Mouse (Mus musculus) kidney, embryonic 14.5 days (tissue): ENCODE results near the gene Olfr1278. TPM values are rescaled to one million over a fixed set of nuclear protein-coding genes. Genes with fewer than 3 reads are reported as not detected.
"Not testable (repeated sequence)": the region's sequence is repeated elsewhere in the genome, so short reads cannot be mapped to it uniquely, and the experiment has no call there.

Source experiments
- ATAC-seq: fragments of 200-750 bp; cut with Nextera tagmentation; 2 replicates; pipeline ENCODE4 v1.8.0; 2017; ENCODE audit warnings: moderate number of reproducible peaks, mild to moderate bottlenecking, moderate TSS enrichment, moderate library complexity; ENCODE audit not compliant: low FRiP score, low TSS enrichment
- H3K27ac ChIP-seq: fragments of 300-500 bp; sonication (generic); 2 replicates; pipeline ENCODE4 v1.5.1; 2014; ENCODE audit warnings: low read depth, mild to moderate bottlenecking, low read length, moderate library complexity, mixed read lengths
- H3K27me3 ChIP-seq: fragments of 300-500 bp; sonication (generic); 2 replicates; pipeline ENCODE4 v1.6.1; 2014; ENCODE audit warnings: mild to moderate bottlenecking, low read length; ENCODE audit not compliant: control insufficient read depth, insufficient read depth
- H3K36me3 ChIP-seq: fragments of 300-500 bp; sonication (generic); 2 replicates; pipeline ENCODE4 v1.6.1; 2014; ENCODE audit warnings: low read length, mixed read lengths; ENCODE audit not compliant: control insufficient read depth, insufficient read depth
- H3K4me1 ChIP-seq: fragments of 300-500 bp; sonication (generic); 2 replicates; pipeline ENCODE4 v1.6.1; 2014; ENCODE audit warnings: low read length, mixed read lengths; ENCODE audit not compliant: control insufficient read depth, insufficient read depth
- H3K4me2 ChIP-seq: fragments of 300-500 bp; sonication (generic); replicated peaks from 2 replicates; pipeline ENCODE4 v1.6.1; 2014; ENCODE audit warnings: low read depth, mild to moderate bottlenecking, low read length
- H3K4me3 ChIP-seq: fragments of 300-500 bp; sonication (generic); 2 replicates; pipeline ENCODE4 v1.5.1; 2014; ENCODE audit warnings: mild to moderate bottlenecking, low read length
- H3K9ac ChIP-seq: fragments of 300-500 bp; sonication (generic); 2 replicates; pipeline ENCODE4 v1.6.1; 2014; ENCODE audit warnings: low read depth, mild to moderate bottlenecking, low read length, moderate library complexity
- H3K9me3 ChIP-seq: fragments of 300-500 bp; sonication (generic); 2 replicates; pipeline ENCODE4 v1.6.1; 2016; ENCODE audit warnings: low read length; ENCODE audit not compliant: control insufficient read depth
- WGBS: fragments of 180-500 bp; shearing (Covaris S2); extraction: QIAGEN DNeasy Blood & Tissue Kit; methylation state at CpG from one replicate; pipeline ENCODE4 v1.1.7; 2014; 5-methylcytosine and 5-hydroxymethylcytosine counted together
- polyA plus RNA-seq: library from polyadenylated mRNA; unstranded; fragments of >200 nt; fragmentation: Nextera tagmentation; extraction: Ambion mirVana; gene quantifications from 2 replicates; pipeline ENCODE4 v1.2.1, GENCODE M21; 2014

Gene Olfr1278
- not detected in 2 replicates for polyA plus RNA-seq

- Histone ChIP-seq H3K9me3 (no peaks in the 10 kb centered on the region), H3K27me3 (no peaks in the 10 kb centered on the region), H3K4me1 (no peaks in the 10 kb centered on the region), H3K4me3 (no peak within 1 kb of the TSS), H3K27ac (no peak within 1 kb of the TSS), H3K9ac (no peak within 1 kb of the TSS), H3K4me2 (no peak within 1 kb of the TSS), H3K36me3 (no peaks in the 10 kb centered on the region)
- no peak for ATAC-seq
Observed at GRCm38 (mm10) chr2:111289836-111290235, at the start of gene Olfr1278. Gene Olfr1278 (plus strand): TSS chr2:111290136.

GRCm38 (mm10) chr2:111254216-111254615, 35.7 kb upstream of the Olfr1278 start, which contains the start of gene Olfr1276:
Gene Olfr1276 (plus strand): TSS chr2:111254516.
- Histone ChIP-seq H3K4me3 (no peak within 1 kb of the TSS), H3K4me1 (no peaks in the 10 kb centered on the region), H3K4me2 (no peak within 1 kb of the TSS), H3K36me3 (no peaks in the 10 kb centered on the region), H3K9me3 (no peaks in the 10 kb centered on the region), H3K27me3 (no peaks in the 10 kb centered on the region), H3K9ac (no peak within 1 kb of the TSS), H3K27ac (no peak within 1 kb of the TSS)
- ATAC-seq, result no peak

GRCm38 (mm10) chr2:111274006-111274405, 15.9 kb upstream of the Olfr1278 start, which contains the start of gene Olfr1277:
Gene Olfr1277 (minus strand): TSS chr2:111274106.
- Histone ChIP-seq H3K9me3 (no peaks in the 10 kb centered on the region), H3K9ac (no peak within 1 kb of the TSS), H3K27me3 (no peaks in the 10 kb centered on the region), H3K27ac (no peak within 1 kb of the TSS), H3K4me2 (no peak within 1 kb of the TSS), H3K36me3 (no peaks in the 10 kb centered on the region), H3K4me3 (no peak within 1 kb of the TSS), H3K4me1 (no peaks in the 10 kb centered on the region)
- WGBS, result 72% methylated on average over 2 of the region's 2 CpGs
- ATAC-seq, result no peak

GRCm38 (mm10) chr2:111298541-111298940, 8.6 kb downstream of the Olfr1278 start:
- H3K27ac ChIP-seq, result no peak overlapping the region
- no peaks in the 10 kb centered on the region for H3K9me3 ChIP-seq
- no peaks in the 10 kb centered on the region for H3K4me1 ChIP-seq
- no peak overlapping the region for H3K4me3 ChIP-seq
- no peaks in the 10 kb centered on the region for H3K36me3 ChIP-seq
- H3K4me2 ChIP-seq, result no peak overlapping the region
- H3K27me3 ChIP-seq, result no peaks in the 10 kb centered on the region
- no peak for ATAC-seq
- no peak overlapping the region for H3K9ac ChIP-seq

GRCm38 (mm10) chr2:111300374-111300773, 10.4 kb downstream of the Olfr1278 start, which contains the start of gene Olfr1279:
Gene Olfr1279 (plus strand): TSS chr2:111300635.
- H3K27me3 ChIP-seq, result no peaks in the 10 kb centered on the region
- no peaks in the 10 kb centered on the region for H3K9me3 ChIP-seq
- H3K27ac ChIP-seq, result no peak within 1 kb of the TSS
- no peaks in the 10 kb centered on the region for H3K4me1 ChIP-seq
- H3K4me3 ChIP-seq, result no peak within 1 kb of the TSS
- no peak within 1 kb of the TSS for H3K4me2 ChIP-seq
- H3K9ac ChIP-seq, result no peak within 1 kb of the TSS
- ATAC-seq, result no peak
- H3K36me3 ChIP-seq, result no peaks in the 10 kb centered on the region

- Histone ChIP-seq H3K4me2 (no peak within 1 kb of the TSS), H3K4me1 (no peaks in the 10 kb centered on the region), H3K4me3 (no peak within 1 kb of the TSS), H3K27me3 (no peaks in the 10 kb centered on the region), H3K9me3 (no peaks in the 10 kb centered on the region), H3K27ac (no peak within 1 kb of the TSS), H3K36me3 (no peaks in the 10 kb centered on the region), H3K9ac (no peak within 1 kb of the TSS)
- ATAC-seq, result no peak
Observed at GRCm38 (mm10) chr2:111313717-111314116, 23.8 kb downstream of the Olfr1278 start, which contains the start of gene Olfr1280. Gene Olfr1280 (plus strand): TSS chr2:111314017.

- H3K9ac ChIP-seq, result no peak within 1 kb of the TSS
- no peak within 1 kb of the TSS for H3K4me3 ChIP-seq
- ATAC-seq, result no peak
- 71% methylated on average over 2 of the region's 2 CpGs for WGBS
- no peaks in the 10 kb centered on the region for H3K4me1 ChIP-seq
- H3K27me3 ChIP-seq, result no peaks in the 10 kb centered on the region
- no peak within 1 kb of the TSS for H3K27ac ChIP-seq
- H3K9me3 ChIP-seq, result no peaks in the 10 kb centered on the region
- no peak within 1 kb of the TSS for H3K4me2 ChIP-seq
- no peaks in the 10 kb centered on the region for H3K36me3 ChIP-seq
Observed at GRCm38 (mm10) chr2:111326220-111326619, 36.3 kb downstream of the Olfr1278 start, which contains the start of gene Olfr1281. Gene Olfr1281 (plus strand): TSS chr2:111326520.

GRCm38 (mm10) chr2:111333721-111334120, 43.8 kb downstream of the Olfr1278 start:
- not testable (repeated sequence) for H3K27me3 ChIP-seq
- 85% methylated on average over 5 of the region's 5 CpGs for WGBS

GRCm38 (mm10) chr2:111335976-111336375, 46.0 kb downstream of the Olfr1278 start, which contains the start of gene Olfr1282:
Gene Olfr1282 (minus strand): TSS chr2:111336076.
- Histone ChIP-seq H3K9me3 (no peaks in the 10 kb centered on the region), H3K4me1 (no peaks in the 10 kb centered on the region), H3K27ac (no peak within 1 kb of the TSS), H3K9ac (no peak within 1 kb of the TSS), H3K27me3 (no peaks in the 10 kb centered on the region), H3K4me3 (no peak within 1 kb of the TSS), H3K36me3 (no peaks in the 10 kb centered on the region), H3K4me2 (no peak within 1 kb of the TSS)
- WGBS, result 82% methylated on average over 2 of the region's 2 CpGs
- no peak for ATAC-seq

More at GRCm38 (mm10) chr2:111333721-111334120, 43.8 kb downstream of the Olfr1278 start:
- not testable (repeated sequence) for H3K4me2 ChIP-seq, H3K27ac ChIP-seq, H3K36me3 ChIP-seq, H3K9ac ChIP-seq, H3K4me3 ChIP-seq, H3K4me1 ChIP-seq, H3K9me3 ChIP-seq, ATAC-seq
